Mouse (Mus musculus) megakaryocyte, embryonic 14.5 days (primary cell): ENCODE results near the gene Laptm5.

Experiments used
- FLI1 ChIP-seq: IDR thresholded peaks from 2 replicates; pipeline ENCODE4 v1.6.1; 2012; ENCODE audit warnings: low read length, inconsistent platforms, mixed read lengths
- GATA1 ChIP-seq: IDR thresholded peaks from 3 replicates; pipeline ENCODE4 v1.6.1; 2012; ENCODE audit warnings: mixed read lengths, low read length, inconsistent platforms, borderline replicate concordance

DNA sequence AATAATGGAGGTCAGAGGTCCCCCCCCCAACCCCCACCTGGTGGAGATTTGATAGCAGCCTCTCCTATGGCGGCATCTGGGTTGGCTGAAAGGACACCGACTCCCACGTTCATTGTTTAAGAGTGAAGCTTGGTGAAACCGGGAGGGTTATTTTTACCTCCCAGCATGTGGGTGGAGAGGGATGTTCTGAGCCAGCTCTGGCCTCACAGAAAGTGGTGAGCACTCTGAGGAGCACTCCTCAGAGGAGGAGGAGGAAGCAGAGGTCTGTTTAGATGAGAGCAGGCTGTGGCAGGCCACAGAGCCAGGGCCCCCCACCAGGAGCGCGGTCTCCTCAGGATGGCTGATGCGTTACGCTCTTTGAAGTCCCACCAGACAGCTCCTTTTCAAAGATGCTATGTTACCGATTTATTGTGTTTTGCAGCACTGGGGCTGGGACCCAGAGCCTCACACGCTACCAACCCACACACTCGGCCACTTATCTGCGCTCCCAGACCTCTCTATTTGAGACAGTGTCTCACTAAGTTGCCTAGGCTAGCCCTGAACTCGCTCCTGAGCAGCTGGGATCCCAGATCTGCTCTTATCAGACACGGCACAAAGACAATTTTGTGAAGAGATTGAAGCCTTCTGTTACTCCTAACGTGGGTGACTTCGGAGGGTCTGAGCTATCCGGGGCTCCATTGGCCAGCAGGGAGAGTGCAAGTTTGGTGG lies 3.6 kb upstream of the Laptm5 start:
- no peak for TF ChIP-seq GATA1
- TF ChIP-seq FLI1, result no peak
